Mouse (Mus musculus) lung, postnatal 0 days (tissue): ENCODE measurements around the gene Catsperg1. TPM values are rescaled to one million over a fixed set of nuclear protein-coding genes. Genes with fewer than 3 reads are reported as not detected.
A peak's percentile ranks its signal among the peaks of the same experiment; 100 is the strongest.

ENCODE experiments used
- ATAC-seq: fragments of 200-750 bp; cut with Nextera tagmentation; 2 replicates; pipeline ENCODE4 v1.8.0; 2017; ENCODE audit warnings: moderate library complexity
- DNase-seq: peaks from one replicate; pipeline ENCODE4 v3.0.0-alpha.2; 2016; ENCODE audit warnings: low spot score
- H3K27ac ChIP-seq: fragments of 300-500 bp; sonication (generic); 2 replicates; pipeline ENCODE4 v1.5.1; 2014; ENCODE audit warnings: antibody characterized with exemption, mild to moderate bottlenecking, low read length, mixed read lengths
- H3K27me3 ChIP-seq: fragments of 300-500 bp; sonication (generic); replicated peaks from 2 replicates; pipeline ENCODE4 v1.6.1; 2014; ENCODE audit warnings: low read length, mixed read lengths; ENCODE audit not compliant: insufficient read depth
- H3K36me3 ChIP-seq: fragments of 300-500 bp; sonication (generic); 2 replicates; pipeline ENCODE4 v1.6.1; 2014; ENCODE audit warnings: low read length, mixed read lengths; ENCODE audit not compliant: insufficient read depth
- H3K4me1 ChIP-seq: fragments of 300-500 bp; sonication (generic); 2 replicates; pipeline ENCODE4 v1.6.1; 2014; ENCODE audit warnings: antibody characterized with exemption, low read depth, low read length, mixed read lengths; ENCODE audit not compliant: insufficient read depth
- H3K4me2 ChIP-seq: fragments of 300-500 bp; sonication (generic); replicated peaks from 2 replicates; pipeline ENCODE4 v1.6.1; 2014; ENCODE audit warnings: low read depth, mild to moderate bottlenecking, low read length, moderate library complexity, mixed read lengths
- H3K4me3 ChIP-seq: fragments of 300-500 bp; sonication (generic); 2 replicates; pipeline ENCODE4 v1.5.1; 2014; ENCODE audit warnings: low read depth, low read length
- H3K9ac ChIP-seq: fragments of 300-500 bp; sonication (generic); replicated peaks from 2 replicates; pipeline ENCODE4 v1.6.1; 2014; ENCODE audit warnings: low read depth, mild to moderate bottlenecking
- H3K9me3 ChIP-seq: fragments of 300-500 bp; sonication (generic); 2 replicates; pipeline ENCODE4 v1.6.1; 2016; ENCODE audit warnings: low read length, mixed read lengths
- CTCF ChIP-seq: IDR thresholded peaks from 2 replicates; pipeline ENCODE4 v1.5.1; 2016; ENCODE audit warnings: antibody characterized with exemption, mild to moderate bottlenecking
- EP300 ChIP-seq: IDR thresholded peaks from 2 replicates; pipeline ENCODE4 v1.6.1; 2016; ENCODE audit warnings: antibody characterized with exemption, mild to moderate bottlenecking, control low read depth
- WGBS: fragments of 180-500 bp; shearing (Covaris S2); extraction: QIAGEN DNeasy Blood & Tissue Kit; methylation state at CpG from one replicate; pipeline ENCODE4 v1.1.7; 2014; 5-methylcytosine and 5-hydroxymethylcytosine counted together
- polyA plus RNA-seq: library from polyadenylated mRNA; unstranded; fragments of >200 nt; fragmentation: Nextera tagmentation; extraction: Ambion mirVana; gene quantifications from 2 replicates; pipeline ENCODE4 v1.2.1, GENCODE M21; 2015

The Catsperg1 gene
- polyA plus RNA-seq, 1 experiment from 2014 or later: 0.81 TPM

- peak overlapping the region; percentile 12; the same call in 1 of the 2 replicates for H3K4me3 ChIP-seq
- H3K9ac ChIP-seq: no peak overlapping the region
Observed at GRCm38 (mm10) chr7:29134230-29134629, 79.6 kb downstream of the Catsperg1 start.

More at GRCm38 (mm10) chr7:29134230-29134629, 79.6 kb downstream of the Catsperg1 start:
- WGBS: 5% methylated on average over 4 of the region's 4 CpGs
- Histone ChIP-seq H3K4me2 (peak overlapping the region; percentile 44; the same call in 1 of the 2 replicates), H3K4me1 (no peaks in the 10 kb centered on the region), H3K27ac (no peak overlapping the region), H3K9me3 (no peaks in the 10 kb centered on the region), H3K27me3 (no peaks in the 10 kb centered on the region), H3K36me3 (no peaks in the 10 kb centered on the region)
- ATAC-seq: no peak
- DNase-seq: no peak
- TF ChIP-seq CTCF (no peak), EP300 (no peak)

Other genes starting within 250 kb of the Catsperg1 start
- gene Eif3k, start 232.2 kb downstream of the Catsperg1 start, polyA plus RNA-seq: 287 and 294 TPM in 2 replicates
- gene Map4k1, start 232.0 kb downstream of the Catsperg1 start, polyA plus RNA-seq: 2.0 and 3.5 TPM in 2 replicates
- gene Ryr1, start 88.9 kb downstream of the Catsperg1 start, polyA plus RNA-seq: 0.01 and 0.05 TPM in 2 replicates
- 1.3 and 2.4 TPM in 2 replicates for gene Rasgrp4, start 79.2 kb downstream of the Catsperg1 start, polyA plus RNA-seq
- gene Fam98c, start 57.8 kb downstream of the Catsperg1 start, polyA plus RNA-seq: 35.7 and 40.2 TPM in 2 replicates
- gene Ggn, start 43.8 kb downstream of the Catsperg1 start, polyA plus RNA-seq: 0.11 and 0.44 TPM in 2 replicates
- gene Spred3, start 43.6 kb downstream of the Catsperg1 start, polyA plus RNA-seq: 0.95 and 0.98 TPM in 2 replicates
- 234 and 250 TPM in 2 replicates for gene Psmd8, start 33.3 kb downstream of the Catsperg1 start, polyA plus RNA-seq
- 2.2 and 2.4 TPM in 2 replicates for gene Kcnk6, start 18.5 kb upstream of the Catsperg1 start, polyA plus RNA-seq
- gene Yif1b, start 24.3 kb upstream of the Catsperg1 start, polyA plus RNA-seq: 93.9 and 96.2 TPM in 2 replicates
- 123 and 134 TPM in 2 replicates for gene 2200002D01Rik, start 34.4 kb upstream of the Catsperg1 start, polyA plus RNA-seq
- 429 and 453 TPM in 2 replicates for gene Spint2, start 67.9 kb upstream of the Catsperg1 start, polyA plus RNA-seq
- 222 and 246 TPM in 2 replicates for gene Ppp1r14a, start 75.3 kb upstream of the Catsperg1 start, polyA plus RNA-seq
- gene Dpf1, start 89.9 kb upstream of the Catsperg1 start, polyA plus RNA-seq: 2.0 and 2.5 TPM in 2 replicates